Mouse (Mus musculus) kidney, embryonic 14.5 days (tissue): ENCODE results near the gene Fbxo27. TPM values are rescaled to one million over a fixed set of nuclear protein-coding genes. Genes with fewer than 3 reads are reported as not detected.
"Not testable (repeated sequence)": the region's sequence is repeated elsewhere in the genome, so short reads cannot be mapped to it uniquely, and the experiment has no call there.

ENCODE experiments used
- ATAC-seq: fragments of 200-750 bp; cut with Nextera tagmentation; 2 replicates; pipeline ENCODE4 v1.8.0; 2017; ENCODE audit warnings: moderate number of reproducible peaks, mild to moderate bottlenecking, moderate TSS enrichment, moderate library complexity; ENCODE audit not compliant: low FRiP score, low TSS enrichment
- H3K27ac ChIP-seq: fragments of 300-500 bp; sonication (generic); 2 replicates; pipeline ENCODE4 v1.5.1; 2014; ENCODE audit warnings: low read depth, mild to moderate bottlenecking, low read length, moderate library complexity, mixed read lengths
- H3K27me3 ChIP-seq: fragments of 300-500 bp; sonication (generic); 2 replicates; pipeline ENCODE4 v1.6.1; 2014; ENCODE audit warnings: mild to moderate bottlenecking, low read length; ENCODE audit not compliant: control insufficient read depth, insufficient read depth
- H3K36me3 ChIP-seq: fragments of 300-500 bp; sonication (generic); 2 replicates; pipeline ENCODE4 v1.6.1; 2014; ENCODE audit warnings: low read length, mixed read lengths; ENCODE audit not compliant: control insufficient read depth, insufficient read depth
- H3K4me1 ChIP-seq: fragments of 300-500 bp; sonication (generic); 2 replicates; pipeline ENCODE4 v1.6.1; 2014; ENCODE audit warnings: low read length, mixed read lengths; ENCODE audit not compliant: control insufficient read depth, insufficient read depth
- H3K4me2 ChIP-seq: fragments of 300-500 bp; sonication (generic); replicated peaks from 2 replicates; pipeline ENCODE4 v1.6.1; 2014; ENCODE audit warnings: low read depth, mild to moderate bottlenecking, low read length
- H3K4me3 ChIP-seq: fragments of 300-500 bp; sonication (generic); 2 replicates; pipeline ENCODE4 v1.5.1; 2014; ENCODE audit warnings: mild to moderate bottlenecking, low read length
- H3K9ac ChIP-seq: fragments of 300-500 bp; sonication (generic); 2 replicates; pipeline ENCODE4 v1.6.1; 2014; ENCODE audit warnings: low read depth, mild to moderate bottlenecking, low read length, moderate library complexity
- H3K9me3 ChIP-seq: fragments of 300-500 bp; sonication (generic); 2 replicates; pipeline ENCODE4 v1.6.1; 2016; ENCODE audit warnings: low read length; ENCODE audit not compliant: control insufficient read depth
- WGBS: fragments of 180-500 bp; shearing (Covaris S2); extraction: QIAGEN DNeasy Blood & Tissue Kit; methylation state at CpG from one replicate; pipeline ENCODE4 v1.1.7; 2014; 5-methylcytosine and 5-hydroxymethylcytosine counted together
- polyA plus RNA-seq: library from polyadenylated mRNA; unstranded; fragments of >200 nt; fragmentation: Nextera tagmentation; extraction: Ambion mirVana; gene quantifications from 2 replicates; pipeline ENCODE4 v1.2.1, GENCODE M21; 2014

Gene Fbxo27
- polyA plus RNA-seq, 1 experiment from 2014 or later: 5.5 TPM

DNA sequence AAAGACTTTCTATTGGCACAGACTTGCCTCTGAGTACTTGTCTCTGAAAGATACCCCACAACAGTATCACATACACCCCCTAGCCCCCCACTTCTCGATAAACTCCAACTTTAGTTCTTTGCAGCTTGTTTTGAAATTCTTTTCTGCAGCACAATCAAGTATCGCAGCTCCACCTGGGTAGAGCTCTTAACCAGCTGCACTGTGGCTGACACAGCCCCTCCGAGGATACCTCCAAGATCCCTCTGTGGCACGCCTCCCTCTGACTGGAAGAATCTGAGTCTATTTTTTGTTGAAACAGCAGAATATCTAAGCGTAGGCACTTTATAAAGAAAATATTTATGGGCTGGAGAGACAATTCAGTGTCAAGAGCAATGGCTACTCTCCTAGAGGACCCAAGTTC lies 20.4 kb upstream of the Fbxo27 start:
- Histone ChIP-seq H3K4me2 (no peak overlapping the region), H3K36me3 (no peaks in the 10 kb centered on the region), H3K9ac (no peak overlapping the region), H3K9me3 (no peaks in the 10 kb centered on the region), H3K27ac (no peak overlapping the region), H3K4me1 (no peaks in the 10 kb centered on the region), H3K27me3 (no peaks in the 10 kb centered on the region), H3K4me3 (no peak overlapping the region)
- ATAC-seq: no peak
- WGBS: 91% methylated on average over 5 of the region's 5 CpGs

DNA sequence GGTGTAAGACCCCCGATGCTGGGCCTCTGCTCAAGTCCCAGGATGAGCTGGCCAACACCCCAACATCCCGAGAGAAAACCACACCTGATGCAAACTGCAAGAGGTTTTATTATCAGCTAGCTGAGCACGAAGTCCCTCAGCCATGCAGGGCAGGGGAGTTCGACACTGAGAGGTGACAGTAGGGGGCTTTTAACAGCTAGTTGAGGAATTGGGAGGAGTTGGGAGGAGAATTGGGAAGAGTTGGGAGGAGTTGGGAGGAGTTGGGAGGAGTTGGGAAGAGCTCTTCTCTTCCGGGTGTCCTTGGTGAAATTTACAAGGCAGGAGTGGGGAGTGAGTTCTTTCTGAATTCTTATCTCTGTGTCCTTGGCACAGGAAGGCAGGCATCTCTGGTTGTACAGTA lies 19.9 kb upstream of the Fbxo27 start:
- not testable (repeated sequence) for H3K27ac ChIP-seq, H3K27me3 ChIP-seq, H3K36me3 ChIP-seq, H3K4me1 ChIP-seq, H3K9ac ChIP-seq, H3K4me3 ChIP-seq, H3K4me2 ChIP-seq, H3K9me3 ChIP-seq, ATAC-seq
- WGBS: 60% methylated on average over 5 of the region's 5 CpGs

GRCm38 (mm10) chr7:28674994-28675393 lies 17.7 kb upstream of the Fbxo27 start:
- H3K4me1 ChIP-seq: no peaks in the 10 kb centered on the region

GRCm38 (mm10) chr7:28675746-28676145 lies 16.9 kb upstream of the Fbxo27 start:
- H3K4me1 ChIP-seq: no peaks in the 10 kb centered on the region
- ATAC-seq: no peak
- no peaks in the 10 kb centered on the region for H3K27me3 ChIP-seq
- no peaks in the 10 kb centered on the region for H3K9me3 ChIP-seq
- H3K36me3 ChIP-seq: no peaks in the 10 kb centered on the region
- no peak overlapping the region for H3K4me3 ChIP-seq
- no peak overlapping the region for H3K4me2 ChIP-seq
- H3K27ac ChIP-seq: no peak overlapping the region
- H3K9ac ChIP-seq: no peak overlapping the region
- 48% methylated on average over 11 of the region's 11 CpGs for WGBS

More at GRCm38 (mm10) chr7:28674994-28675393, 17.7 kb upstream of the Fbxo27 start:
- Histone ChIP-seq H3K9ac (no peak overlapping the region), H3K27ac (no peak overlapping the region), H3K9me3 (no peaks in the 10 kb centered on the region), H3K36me3 (no peaks in the 10 kb centered on the region), H3K4me3 (no peak overlapping the region), H3K27me3 (no peaks in the 10 kb centered on the region), H3K4me2 (no peak overlapping the region)
- whole genome bisulfite sequencing: 78% methylated on average over 9 of the region's 9 CpGs
- ATAC-seq: no peak

- ATAC-seq: no peak
- no peak overlapping the region for H3K4me2 ChIP-seq
- no peaks in the 10 kb centered on the region for H3K36me3 ChIP-seq
- no peaks in the 10 kb centered on the region for H3K27me3 ChIP-seq
- H3K4me3 ChIP-seq: no peak overlapping the region
- H3K27ac ChIP-seq: no peak overlapping the region
- no peak overlapping the region for H3K9ac ChIP-seq
- no peaks in the 10 kb centered on the region for H3K4me1 ChIP-seq
- H3K9me3 ChIP-seq: no peaks in the 10 kb centered on the region
- WGBS: 84% methylated on average over 13 of the region's 13 CpGs
These were observed 15.7 kb upstream of the Fbxo27 start for GRCm38 (mm10) chr7:28676811-28677541.

GRCm38 (mm10) chr7:28677624-28678023 lies 15.0 kb upstream of the Fbxo27 start:
- no peaks in the 10 kb centered on the region for H3K9me3 ChIP-seq
- no peak for ATAC-seq
- H3K36me3 ChIP-seq: no peaks in the 10 kb centered on the region
- no peak overlapping the region for H3K4me3 ChIP-seq
- H3K9ac ChIP-seq: no peak overlapping the region
- WGBS: 91% methylated on average over 8 of the region's 8 CpGs
- no peak overlapping the region for H3K27ac ChIP-seq
- H3K4me2 ChIP-seq: no peak overlapping the region
- H3K27me3 ChIP-seq: no peaks in the 10 kb centered on the region
- no peaks in the 10 kb centered on the region for H3K4me1 ChIP-seq

DNA sequence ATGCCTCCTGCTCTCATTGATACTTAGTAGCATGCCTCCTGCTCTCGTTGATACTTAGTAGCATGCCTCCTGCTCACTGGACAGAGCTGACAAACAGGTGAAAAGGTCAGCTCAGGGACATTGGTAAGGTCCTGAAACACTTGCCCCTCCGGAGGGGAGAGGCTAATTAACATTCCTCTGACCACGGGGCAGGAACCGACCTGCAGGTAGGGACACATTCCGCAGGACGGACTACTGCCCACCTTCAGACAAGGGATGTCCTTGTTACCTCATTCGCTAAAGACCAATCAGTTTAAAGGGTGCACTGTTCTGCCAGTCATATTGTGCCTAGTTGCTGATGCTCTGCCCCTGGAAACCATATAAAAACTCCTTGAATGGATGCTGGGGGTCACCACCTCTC lies 1.6 kb upstream of the Fbxo27 start:
- Histone ChIP-seq H3K4me2 (no peak overlapping the region), H3K4me1 (no peaks in the 10 kb centered on the region; the same call in 1 of the 2 replicates), H3K36me3 (no peaks in the 10 kb centered on the region), H3K27ac (no peak overlapping the region), H3K9me3 (no peaks in the 10 kb centered on the region), H3K9ac (no peak overlapping the region), H3K27me3 (no peaks in the 10 kb centered on the region), H3K4me3 (no peak overlapping the region)
- no peak for ATAC-seq
- 62% methylated on average over 7 of the region's 7 CpGs for WGBS

DNA sequence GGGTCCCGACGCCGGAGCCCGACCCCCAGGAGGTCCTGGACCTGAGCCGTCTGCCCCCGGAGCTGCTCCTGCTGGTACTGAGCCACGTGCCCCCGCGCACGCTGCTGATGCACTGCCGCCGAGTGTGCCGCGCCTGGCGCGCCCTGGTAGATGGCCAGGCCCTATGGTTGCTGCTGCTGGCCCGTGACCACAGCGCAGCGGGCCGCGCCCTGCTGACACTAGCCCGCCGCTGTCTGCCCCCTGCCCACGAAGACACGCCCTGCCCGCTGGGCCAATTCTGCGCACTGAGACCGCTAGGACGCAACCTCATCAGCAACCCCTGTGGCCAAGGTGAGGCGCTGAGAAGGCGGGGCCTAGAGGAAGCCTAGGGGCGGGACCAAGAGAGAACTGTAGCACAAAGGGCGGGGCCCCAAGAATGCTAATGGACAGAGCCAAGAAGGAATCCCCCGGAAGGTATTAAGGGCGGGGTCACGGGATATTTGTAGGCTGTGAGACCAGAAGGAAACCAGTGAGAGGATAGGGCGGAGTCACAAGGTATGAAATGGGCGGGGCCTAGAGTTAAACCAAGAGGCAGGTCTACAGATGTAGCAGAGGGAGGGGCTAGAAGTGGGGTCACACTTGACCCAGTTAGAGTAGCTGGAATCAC lies 795 bp downstream of the Fbxo27 start:
- ATAC-seq: peak; percentile 86

DNA sequence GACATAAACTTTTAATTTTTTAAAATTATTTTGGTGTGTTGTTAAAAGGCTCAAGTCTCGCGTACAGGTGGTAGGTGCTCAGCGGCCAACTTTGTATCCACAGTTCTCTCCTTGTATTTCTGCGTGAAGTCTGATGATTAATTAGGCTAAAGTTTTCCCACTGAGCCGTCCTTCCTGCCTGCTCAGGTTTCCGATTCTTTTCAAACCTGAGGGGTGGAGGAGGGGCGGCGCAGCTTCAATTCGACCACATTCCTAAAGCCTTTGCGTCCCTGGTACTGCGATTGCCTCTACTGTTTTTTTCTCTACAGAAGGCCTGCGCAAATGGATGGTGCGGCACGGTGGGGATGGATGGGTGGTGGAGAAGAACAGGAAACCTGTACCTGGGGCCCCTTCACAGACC lies 1.8 kb downstream of the Fbxo27 start:
- Histone ChIP-seq H3K36me3 (no peaks in the 10 kb centered on the region), H3K4me1 (no peaks in the 10 kb centered on the region; the same call in 1 of the 2 replicates), H3K9me3 (no peaks in the 10 kb centered on the region), H3K4me3 (peak overlapping the region; percentile 4; the same call in 1 of the 2 replicates), H3K9ac (no peak overlapping the region), H3K27me3 (no peaks in the 10 kb centered on the region), H3K27ac (no peak overlapping the region), H3K4me2 (peak overlapping the region; percentile 34)
- ATAC-seq: no peak
- 6% methylated on average over 14 of the region's 14 CpGs for WGBS

More for the DNA sequence above, 795 bp downstream of the Fbxo27 start:
- Histone ChIP-seq H3K36me3 (no peaks in the 10 kb centered on the region), H3K9me3 (no peaks in the 10 kb centered on the region), H3K27ac (0 out of 2 replicates have a peak overlapping the region, but pooled peaks have one; percentile 4), H3K4me2 (peak overlapping the region; percentile 82), H3K27me3 (no peaks in the 10 kb centered on the region), H3K4me1 (no peaks in the 10 kb centered on the region; the same call in 1 of the 2 replicates), H3K4me3 (peak overlapping the region; percentile 55), H3K9ac (peak overlapping the region; percentile 47)
- 3% methylated on average over 36 of the region's 38 CpGs for WGBS
